Mouse (Mus musculus) megakaryocyte-erythroid progenitor cell, adult 5-6 weeks (primary cell): ENCODE results near the gene Irf5. TPM values are rescaled to one million over a fixed set of nuclear protein-coding genes. Genes with fewer than 3 reads are reported as not detected.

ENCODE experiments used
- ATAC-seq: replicated peaks from 2 replicates; pipeline ENCODE4 v1.8.0; 2016; ENCODE audit warnings: mild to moderate bottlenecking, inconsistent platforms; ENCODE audit not compliant: severe bottlenecking, poor library complexity, low FRiP score, low TSS enrichment
- total RNA-seq, 2 experiments: library from RNA; stranded (forward) in 1 of 2; stranded (reverse) in 1 of 2; fragments of 200-1000, 215-1000 nt in 1 of 2; fragments of >200 nt in 1 of 2; fragmentation: Nextera tagmentation in 1 of 2; gene quantifications; 2 replicates each; pipeline ENCODE4 v1.2.3; 2014 to 2017

The Irf5 gene
- total RNA-seq, 2 experiments from 2014 or later, result 0.59 to 5.9 TPM

GRCm38 (mm10) chr6:29581202-29581601 lies 54.8 kb downstream of the Irf5 start:
- 0 out of 2 replicates have a peak, but pooled peaks have one; percentile 50 for ATAC-seq

Other genes starting within 250 kb of the Irf5 start
- 8.3 TPM in 1 of 2 replicates, not detected in the other for gene Fam71f2, start 247.0 kb upstream of the Irf5 start, total RNA-seq (2014; fragmentation: Nextera tagmentation)
- gene Fam71f2, start 247.0 kb upstream of the Irf5 start, total RNA-seq (2017), result not detected in 2 replicates
- not detected in 2 replicates for gene Fam71f1, start 207.5 kb upstream of the Irf5 start, total RNA-seq (2014; fragmentation: Nextera tagmentation)
- not detected in 2 replicates for gene Fam71f1, start 207.5 kb upstream of the Irf5 start, total RNA-seq (2017)
- gene Calu, start 178.6 kb upstream of the Irf5 start, total RNA-seq (2014; fragmentation: Nextera tagmentation), result 46.1 and 46.8 TPM in 2 replicates
- 157 and 164 TPM in 2 replicates for gene Calu, start 178.6 kb upstream of the Irf5 start, total RNA-seq (2017)
- not detected in 2 replicates for gene Opn1sw, start 138.2 kb upstream of the Irf5 start, total RNA-seq (2014; fragmentation: Nextera tagmentation)
- not detected in 2 replicates for gene Opn1sw, start 138.2 kb upstream of the Irf5 start, total RNA-seq (2017)
- not detected in 2 replicates for gene Ccdc136, start 130.3 kb upstream of the Irf5 start, total RNA-seq (2014; fragmentation: Nextera tagmentation)
- not detected in 2 replicates for gene Ccdc136, start 130.3 kb upstream of the Irf5 start, total RNA-seq (2017)
- gene Flnc, start 93.4 kb upstream of the Irf5 start, total RNA-seq (2014; fragmentation: Nextera tagmentation), result not detected in 2 replicates
- gene Flnc, start 93.4 kb upstream of the Irf5 start, total RNA-seq (2017), result not detected in 2 replicates
- 168 and 176 TPM in 2 replicates for gene Atp6v1f, start 58.9 kb upstream of the Irf5 start, total RNA-seq (2014; fragmentation: Nextera tagmentation)
- gene Atp6v1f, start 58.9 kb upstream of the Irf5 start, total RNA-seq (2017), result 167 and 198 TPM in 2 replicates
- gene Atp6v1fnb, start 55.2 kb upstream of the Irf5 start, total RNA-seq (2014; fragmentation: Nextera tagmentation), result not detected in 2 replicates
- gene Atp6v1fnb, start 55.2 kb upstream of the Irf5 start, total RNA-seq (2017), result not detected in 2 replicates
- gene Kcp, start 18.7 kb upstream of the Irf5 start, total RNA-seq (2014; fragmentation: Nextera tagmentation), result not detected in 2 replicates
- gene Kcp, start 18.7 kb upstream of the Irf5 start, total RNA-seq (2017), result not detected in 2 replicates
- 117 and 122 TPM in 2 replicates for gene Tnpo3, start 83.3 kb downstream of the Irf5 start, total RNA-seq (2014; fragmentation: Nextera tagmentation)
- gene Tnpo3, start 83.3 kb downstream of the Irf5 start, total RNA-seq (2017), result 76.6 and 89.5 TPM in 2 replicates
- gene Tspan33, start 167.6 kb downstream of the Irf5 start, total RNA-seq (2014; fragmentation: Nextera tagmentation), result 88.1 and 106 TPM in 2 replicates
- 36.2 and 60.3 TPM in 2 replicates for gene Tspan33, start 167.6 kb downstream of the Irf5 start, total RNA-seq (2017)
- gene Smo, start 208.9 kb downstream of the Irf5 start, total RNA-seq (2014; fragmentation: Nextera tagmentation), result 27.5 and 34.8 TPM in 2 replicates
- 24.0 and 31.1 TPM in 2 replicates for gene Smo, start 208.9 kb downstream of the Irf5 start, total RNA-seq (2017)
- 19.6 and 24.8 TPM in 2 replicates for gene Ahcyl2, start 241.4 kb downstream of the Irf5 start, total RNA-seq (2014; fragmentation: Nextera tagmentation)
- gene Ahcyl2, start 241.4 kb downstream of the Irf5 start, total RNA-seq (2017), result 29.7 and 74.5 TPM in 2 replicates